Mouse (Mus musculus): ENCODE results near the gene Grm2.

DNA sequence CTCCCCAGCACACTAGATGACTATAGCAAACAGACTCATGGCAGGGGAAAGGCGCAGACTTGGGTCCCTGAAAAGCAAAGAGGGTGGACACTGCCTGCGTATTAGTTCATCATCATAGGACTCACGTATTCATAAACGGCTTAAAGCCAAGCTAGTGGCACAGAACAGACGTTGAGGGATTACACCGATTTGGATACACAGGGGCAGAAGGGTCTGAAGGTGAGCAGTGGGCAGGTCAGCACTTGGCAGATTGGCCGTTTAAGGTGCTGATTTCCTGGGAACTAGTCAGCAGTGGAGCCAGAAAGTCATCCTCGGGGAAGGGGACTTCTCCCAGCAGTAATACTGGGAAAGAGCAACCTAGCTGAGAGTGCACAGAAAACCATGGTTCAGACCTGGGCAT is 33.0 kb upstream of the Grm2 start:
- TF ChIP-seq CTCF (IDR thresholded peaks at IDR 0.05; ENCODE audit: low read depth, low read length) (no peak), POLR2A (IDR thresholded peaks at IDR 0.05; ENCODE audit: insufficient read depth, low read length) (no peak)
